24 mouse cellular contexts compared by ENCODE assay signal in genomic region chr10:92699032-92699431, GRCm38 (mm10). TPM values are rescaled to one million over a fixed set of nuclear protein-coding genes. Genes with fewer than 3 reads are reported as not detected.
DNase-seq lines count a peak whose midpoint lies in the region; ATAC-seq and TF ChIP-seq lines count a peak whose summit lies in the region.
"Had no signal": no experiment of that assay in that cellular context is flagged by ENCODE, and none has a peak within 500 bp of the region (broad histone marks: within the 10 kb centered on the region; RNA-seq: fewer than 3 reads in every experiment).

No protein-coding gene starts in this region.

- H3K27me3 ChIP-seq in kidney, postnatal 0 days (ENCODE audit: insufficient read depth, low read length): no peaks in the 10 kb centered on the region
- H3K27me3 ChIP-seq in embryonic facial prominence, embryonic 10.5 days (replicated peaks; ENCODE audit: low read depth, poor library complexity, severe bottlenecking): no peaks in the 10 kb centered on the region
- H3K27me3 ChIP-seq: heart, embryonic 12.5 days; hindbrain, embryonic 12.5 days; midbrain, embryonic 12.5 days had no signal

- peaks cover 28% of the 10 kb centered on the region; the same call in 1 of the 2 replicates for H3K36me3 ChIP-seq in kidney, postnatal 0 days (ENCODE audit: insufficient read depth, low read length)
- peaks cover 79% of the 10 kb centered on the region for H3K36me3 ChIP-seq in embryonic facial prominence, embryonic 10.5 days (replicated peaks)

- no peak for TF ChIP-seq CTCF in kidney, postnatal 0 days (IDR thresholded peaks at IDR 0.05; ENCODE audit: low read depth)

- ATAC-seq in kidney, postnatal 0 days (replicated peaks; ENCODE audit: low FRiP score, low read depth): no peak
- ATAC-seq: activated CD4-positive, CD25-positive, alpha-beta regulatory T cell, adult 4 months; forebrain, postnatal 0 days; inflammation-experienced regulatory T-cells, adult 6 months had no signal

- 46% methylated on average over 6 of the region's 6 CpGs for WGBS in kidney, postnatal 0 days
- WGBS in embryonic facial prominence, embryonic 10.5 days: 57% methylated on average over 6 of the region's 6 CpGs

- DNase-seq in adrenal gland, postnatal 14 days: peak; percentile 13
- no peak for DNase-seq in adrenal gland, postnatal 10 days
- peak; percentile 7 for DNase-seq in kidney, postnatal 0 days (ENCODE audit: low spot score)
- DNase-seq in kidney, adult 9 months: no peak
- peak; percentile 23 for DNase-seq in embryonic facial prominence, embryonic 10.5 days (ENCODE audit: low spot score)
- peak; percentile 6 for DNase-seq in retina, adult 2 months (ENCODE audit: low read depth, low spot score)
- no peak for DNase-seq in urinary bladder, postnatal 14 days (ENCODE audit: low spot score)
- no peak for DNase-seq in spleen, postnatal 36 days (ENCODE audit: low spot score in 2 of 2)
- DNase-seq: adrenal gland, postnatal 36 days; cerebellum, adult 9-10 months; forebrain, postnatal 0 days; heart, adult 18-20 months; heart, postnatal 10 days; kidney, adult 2 months; kidney, postnatal 14 days; right cerebral cortex, postnatal 14 days; spleen, adult 18-20 months had no signal

- no peak overlapping the region for H3K4me2 ChIP-seq in kidney, postnatal 0 days (ENCODE audit: low read length)
- H3K4me2 ChIP-seq: heart, embryonic 12.5 days; hindbrain, embryonic 12.5 days; midbrain, embryonic 12.5 days had no signal

- no peak overlapping the region for H3K9ac ChIP-seq in kidney, postnatal 0 days (ENCODE audit: low read depth, low read length)
- H3K9ac ChIP-seq: forebrain, postnatal 0 days; heart, embryonic 12.5 days; hindbrain, embryonic 12.5 days; midbrain, embryonic 12.5 days had no signal

- H3K27ac ChIP-seq in kidney, postnatal 0 days: no peak overlapping the region
- no peak overlapping the region for H3K27ac ChIP-seq in embryonic facial prominence, embryonic 10.5 days (replicated peaks)
- H3K27ac ChIP-seq: forebrain, embryonic 10.5 days; hindbrain, embryonic 12.5 days; macrophage; midbrain, embryonic 12.5 days had no signal

- no peaks in the 10 kb centered on the region for H3K4me1 ChIP-seq in kidney, postnatal 0 days (replicated peaks; ENCODE audit: insufficient read depth, low read length)
- no peaks in the 10 kb centered on the region for H3K4me1 ChIP-seq in embryonic facial prominence, embryonic 10.5 days
- H3K4me1 ChIP-seq: forebrain, embryonic 10.5 days; heart, embryonic 12.5 days; hindbrain, embryonic 12.5 days; midbrain, embryonic 12.5 days had no signal

- no peak overlapping the region for H3K4me3 ChIP-seq in kidney, postnatal 0 days (replicated peaks; ENCODE audit: low read depth, low read length)
- no peak overlapping the region for H3K4me3 ChIP-seq in embryonic facial prominence, embryonic 10.5 days
- H3K4me3 ChIP-seq: forebrain, embryonic 10.5 days; heart, embryonic 12.5 days; hindbrain, embryonic 12.5 days; midbrain, embryonic 12.5 days had no signal

- no peaks in the 10 kb centered on the region for H3K9me3 ChIP-seq in kidney, postnatal 0 days (replicated peaks; ENCODE audit: low read length)
- H3K9me3 ChIP-seq in embryonic facial prominence, embryonic 10.5 days: no peaks in the 10 kb centered on the region
- H3K9me3 ChIP-seq: forebrain, embryonic 10.5 days; heart, embryonic 12.5 days; hindbrain, embryonic 12.5 days; midbrain, embryonic 12.5 days had no signal

RNA-seq across cellular contexts. Expression of gene Nedd1, which starts 23.2 kb away (rescaled TPM):
- total RNA-seq in adrenal gland, postnatal 14 days (2021): 18.4 and 20.3 TPM in 2 replicates
- 10 to 100 TPM; 19.8 to 21.2 TPM for total RNA-seq in adrenal gland, postnatal 10 days (2021)
- 38.4 and 39.2 TPM in 2 replicates for polyA plus RNA-seq in kidney, postnatal 0 days (2015; fragmentation: Nextera tagmentation; extraction: Ambion mirVana)
- 51.8 and 53.1 TPM in 2 replicates for polyA plus RNA-seq in embryonic facial prominence, embryonic 10.5 days (2016; fragmentation: Nextera tagmentation; extraction: Ambion mirVana)

Comparison
In these comparisons a context has a peak if more than half of its experiments do, and no peak if none do; other contexts are left out.
1. DNase-seq: peak in adrenal gland, postnatal 14 days (single experiment), kidney, postnatal 0 days (single experiment), embryonic facial prominence, embryonic 10.5 days (single experiment) and retina, adult 2 months (single experiment); none in adrenal gland, postnatal 10 days (single experiment), kidney, adult 9 months (single experiment), urinary bladder, postnatal 14 days (single experiment) and spleen, postnatal 36 days (0 of 2).